ENCODE assay signal across 22 mouse cellular contexts in the genomic region with DNA sequence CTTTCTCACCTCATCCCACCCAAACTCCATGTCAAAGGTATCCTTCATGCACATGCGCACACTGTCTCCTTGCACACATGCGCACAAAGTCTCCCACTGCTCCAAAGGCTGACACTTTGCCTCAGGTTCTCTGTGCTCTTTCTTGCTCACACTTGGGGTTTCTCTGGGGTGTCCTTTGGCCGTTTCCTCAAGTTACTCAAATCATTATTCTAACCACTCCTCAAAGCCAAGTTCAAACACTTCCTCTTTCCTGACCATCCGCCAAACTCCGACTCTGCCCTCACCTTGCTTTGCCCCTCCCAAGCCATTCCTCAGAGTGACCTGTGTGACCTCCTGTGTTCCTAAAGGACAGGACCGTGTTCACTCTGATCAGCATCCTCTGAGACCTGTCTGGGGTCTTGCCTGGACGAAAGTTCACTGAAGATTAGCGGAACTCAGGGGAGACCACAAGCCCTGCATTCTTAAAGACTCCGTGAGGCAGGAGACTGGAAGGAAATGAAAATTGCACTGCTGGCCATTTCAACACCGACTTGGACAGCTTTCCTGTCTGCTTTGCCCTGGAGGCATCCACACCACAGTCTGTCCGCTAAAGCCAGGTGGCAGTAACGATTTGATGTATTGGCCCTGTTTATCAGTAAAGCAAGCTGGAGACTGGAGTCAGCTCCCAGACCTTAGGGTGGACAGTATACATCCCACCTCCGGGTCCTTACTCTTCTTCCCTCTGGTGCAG. TPM values are rescaled to one million over a fixed set of nuclear protein-coding genes. Genes with fewer than 3 reads are reported as not detected.
DNase-seq lines count a peak whose midpoint lies in the region; ATAC-seq and TF ChIP-seq lines count a peak whose summit lies in the region.
"Had no signal": no experiment of that assay in that cellular context is flagged by ENCODE, and none has a peak within 500 bp of the region (broad histone marks: within the 10 kb centered on the region; RNA-seq: fewer than 3 reads in every experiment).

No protein-coding gene starts in this region.

- H3K9ac ChIP-seq in heart, embryonic 11.5 days (ENCODE audit: low read depth, low read length): no peak overlapping the region
- H3K9ac ChIP-seq in midbrain, postnatal 0 days (replicated peaks; ENCODE audit: low read length, poor library complexity, severe bottlenecking): no peak overlapping the region
- H3K9ac ChIP-seq in midbrain, embryonic 15.5 days: no peak overlapping the region
- H3K9ac ChIP-seq in liver, postnatal 0 days (replicated peaks): no peak overlapping the region; the same call in 1 of the 2 replicates
- H3K9ac ChIP-seq in forebrain, embryonic 12.5 days: no peak overlapping the region
- H3K9ac ChIP-seq: hindbrain, embryonic 12.5 days; neural tube, embryonic 15.5 days had no signal

- H3K9me3 ChIP-seq in heart, embryonic 11.5 days (replicated peaks; ENCODE audit: control insufficient read depth, low read length): no peaks in the 10 kb centered on the region
- H3K9me3 ChIP-seq in midbrain, postnatal 0 days (ENCODE audit: low read length): no peaks in the 10 kb centered on the region
- no peaks in the 10 kb centered on the region for H3K9me3 ChIP-seq in midbrain, embryonic 15.5 days
- H3K9me3 ChIP-seq in liver, postnatal 0 days (ENCODE audit: low read length): no peaks in the 10 kb centered on the region
- H3K9me3 ChIP-seq in forebrain, embryonic 12.5 days: no peaks in the 10 kb centered on the region
- H3K9me3 ChIP-seq: hindbrain, embryonic 12.5 days; neural tube, embryonic 15.5 days had no signal

- H3K36me3 ChIP-seq in heart, embryonic 11.5 days (ENCODE audit: control insufficient read depth, insufficient read depth, low read length): no peaks in the 10 kb centered on the region
- no peaks in the 10 kb centered on the region for H3K36me3 ChIP-seq in midbrain, postnatal 0 days (ENCODE audit: insufficient read depth, low read length)
- H3K36me3 ChIP-seq in midbrain, embryonic 15.5 days (replicated peaks): no peaks in the 10 kb centered on the region
- no peaks in the 10 kb centered on the region for H3K36me3 ChIP-seq in liver, postnatal 0 days (replicated peaks; ENCODE audit: insufficient read depth, low read length)
- no peaks in the 10 kb centered on the region for H3K36me3 ChIP-seq in forebrain, embryonic 12.5 days (replicated peaks)
- H3K36me3 ChIP-seq: hindbrain, embryonic 12.5 days; neural tube, embryonic 15.5 days had no signal

- H3K4me3 ChIP-seq in heart, embryonic 11.5 days (ENCODE audit: low read depth, low read length): no peak overlapping the region
- no peak overlapping the region for H3K4me3 ChIP-seq in midbrain, postnatal 0 days (ENCODE audit: low read depth, low read length)
- H3K4me3 ChIP-seq in midbrain, embryonic 15.5 days: no peak overlapping the region
- H3K4me3 ChIP-seq in liver, postnatal 0 days (ENCODE audit: low read depth, low read length): no peak overlapping the region
- H3K4me3 ChIP-seq in forebrain, embryonic 12.5 days (replicated peaks): no peak overlapping the region
- H3K4me3 ChIP-seq: hindbrain, embryonic 12.5 days; neural tube, embryonic 15.5 days had no signal

- peak; percentile 89 for DNase-seq in heart, adult 11 months
- DNase-seq in midbrain, postnatal 0 days (ENCODE audit: low spot score): peak; percentile 3
- DNase-seq in liver, postnatal 0 days: peak; percentile 35
- no peak for DNase-seq in B cell, adult 2 months
- DNase-seq in c-Kit-positive CD71-positive TER-119-positive erythroid progenitor cells, embryonic 14.5 days (ENCODE audit: low spot score): no peak
- DNase-seq: adrenal gland, postnatal 36 days; cerebellum, postnatal 10 days; gastrocnemius, postnatal 10 days; midbrain, embryonic 14.5 days; thymus, postnatal 14 days had no signal

- H3K27me3 ChIP-seq in heart, embryonic 11.5 days (ENCODE audit: control insufficient read depth, insufficient read depth, low read length): peaks cover 2% of the 10 kb centered on the region; the same call in 1 of the 2 replicates
- no peaks in the 10 kb centered on the region for H3K27me3 ChIP-seq in midbrain, postnatal 0 days (ENCODE audit: insufficient read depth, low read length)
- no peaks in the 10 kb centered on the region for H3K27me3 ChIP-seq in midbrain, embryonic 15.5 days (replicated peaks)
- H3K27me3 ChIP-seq in liver, postnatal 0 days (ENCODE audit: insufficient read depth, low read length): no peaks in the 10 kb centered on the region
- H3K27me3 ChIP-seq in forebrain, embryonic 12.5 days: peaks cover 3% of the 10 kb centered on the region; the same call in 1 of the 2 replicates
- H3K27me3 ChIP-seq: hindbrain, embryonic 12.5 days; neural tube, embryonic 15.5 days had no signal

- no peak overlapping the region for H3K27ac ChIP-seq in heart, embryonic 11.5 days (ENCODE audit: low read depth, low read length)
- H3K27ac ChIP-seq in midbrain, postnatal 0 days (ENCODE audit: low read depth, low read length): no peak overlapping the region
- H3K27ac ChIP-seq in midbrain, embryonic 15.5 days: no peak overlapping the region
- H3K27ac ChIP-seq in liver, postnatal 0 days (ENCODE audit: low read depth): peak overlapping the region; percentile 61
- no peak overlapping the region for H3K27ac ChIP-seq in forebrain, embryonic 12.5 days
- H3K27ac ChIP-seq: hindbrain, embryonic 12.5 days; neural tube, embryonic 15.5 days had no signal

- WGBS in heart, embryonic 11.5 days (ENCODE audit: insufficient replicate concordance): 66% methylated on average over 13 of the region's 13 CpGs
- 77% methylated on average over 13 of the region's 13 CpGs for WGBS in midbrain, postnatal 0 days
- WGBS in midbrain, embryonic 15.5 days: 78% methylated on average over 13 of the region's 13 CpGs
- 40% methylated on average over 13 of the region's 13 CpGs for WGBS in liver, postnatal 0 days (ENCODE audit: insufficient replicate concordance)
- WGBS in forebrain, embryonic 12.5 days: 84% methylated on average over 13 of the region's 13 CpGs

- H3K4me2 ChIP-seq in heart, embryonic 11.5 days: no peak overlapping the region
- H3K4me2 ChIP-seq in midbrain, postnatal 0 days (ENCODE audit: low read depth, low read length, poor library complexity, severe bottlenecking): no peak overlapping the region
- H3K4me2 ChIP-seq in midbrain, embryonic 15.5 days: no peak overlapping the region
- no peak overlapping the region; the same call in 1 of the 2 replicates for H3K4me2 ChIP-seq in liver, postnatal 0 days (ENCODE audit: low read depth, low read length)
- no peak overlapping the region for H3K4me2 ChIP-seq in forebrain, embryonic 12.5 days
- H3K4me2 ChIP-seq: hindbrain, embryonic 12.5 days; neural tube, embryonic 15.5 days had no signal

- TF ChIP-seq CTCF in midbrain, postnatal 0 days (IDR thresholded peaks at IDR 0.05): no peak
- no peak for TF ChIP-seq CTCF in liver, postnatal 0 days (IDR thresholded peaks at IDR 0.05; ENCODE audit: low read depth)

- H3K4me1 ChIP-seq in heart, embryonic 11.5 days (ENCODE audit: control insufficient read depth, insufficient read depth, low read length): no peaks in the 10 kb centered on the region
- H3K4me1 ChIP-seq in midbrain, postnatal 0 days (ENCODE audit: insufficient read depth, low read length): no peaks in the 10 kb centered on the region
- H3K4me1 ChIP-seq in midbrain, embryonic 15.5 days: no peaks in the 10 kb centered on the region
- H3K4me1 ChIP-seq in liver, postnatal 0 days (ENCODE audit: insufficient read depth): no peaks in the 10 kb centered on the region
- H3K4me1 ChIP-seq in forebrain, embryonic 12.5 days: no peaks in the 10 kb centered on the region
- H3K4me1 ChIP-seq: hindbrain, embryonic 12.5 days; neural tube, embryonic 15.5 days had no signal

- no peak for ATAC-seq in heart, embryonic 11.5 days (replicated peaks; ENCODE audit: insufficient number of reproducible peaks, low FRiP score, low TSS enrichment)
- no peak for ATAC-seq in midbrain, postnatal 0 days (ENCODE audit: low FRiP score)
- no peak for ATAC-seq in midbrain, embryonic 15.5 days (replicated peaks)
- peak; percentile 61 for ATAC-seq in liver, postnatal 0 days
- ATAC-seq in forebrain, embryonic 12.5 days (ENCODE audit: low FRiP score): no peak

- no peak for TF ChIP-seq EP300 in liver, postnatal 0 days (IDR thresholded peaks at IDR 0.05; ENCODE audit: low read depth)

RNA-seq across cellular contexts. Expression of a gene that starts 22.6 kb away (rescaled TPM):
- polyA plus RNA-seq in heart, embryonic 11.5 days (2014; fragmentation: Nextera tagmentation; extraction: Ambion mirVana): not detected in 2 replicates
- not detected in 2 replicates for total RNA-seq in midbrain, postnatal 0 days (2014; rRNA removed)
- not detected in 2 replicates for polyA plus RNA-seq in midbrain, postnatal 0 days (2015; fragmentation: Nextera tagmentation; extraction: Ambion mirVana)
- polyA plus RNA-seq in midbrain, embryonic 15.5 days (2015; fragmentation: Nextera tagmentation; extraction: Ambion mirVana): not detected in 2 replicates
- polyA plus RNA-seq in liver, postnatal 0 days (2015; fragmentation: Nextera tagmentation; extraction: Ambion mirVana): not detected in 2 replicates
- polyA plus RNA-seq in forebrain, embryonic 12.5 days (2016; fragmentation: Nextera tagmentation; extraction: Ambion mirVana): not detected in 2 replicates
- total RNA-seq: adrenal gland, postnatal 36 days; gastrocnemius, postnatal 10 days; layer of hippocampus, postnatal 25 days had no signal
- polyA plus RNA-seq: embryonic facial prominence, embryonic 11.5 days; forebrain, embryonic 11.5 days; heart, embryonic 14.5 days; hindbrain, embryonic 12.5 days; kidney, embryonic 14.5 days; limb, embryonic 11.5 days; lung, embryonic 16.5 days; midbrain, embryonic 14.5 days; neural tube, embryonic 15.5 days had no signal

RNA-seq across cellular contexts. Expression of a gene that starts 30.2 kb away (rescaled TPM):
- 7.8 and 9.7 TPM in 2 replicates for polyA plus RNA-seq in heart, embryonic 11.5 days (2014; fragmentation: Nextera tagmentation; extraction: Ambion mirVana)
- total RNA-seq in midbrain, postnatal 0 days (2014; rRNA removed): 12.6 and 15.6 TPM in 2 replicates
- polyA plus RNA-seq in midbrain, postnatal 0 days (2015; fragmentation: Nextera tagmentation; extraction: Ambion mirVana): 16.5 and 16.7 TPM in 2 replicates
- polyA plus RNA-seq in midbrain, embryonic 15.5 days (2015; fragmentation: Nextera tagmentation; extraction: Ambion mirVana): 7.3 and 9.1 TPM in 2 replicates
- polyA plus RNA-seq in liver, postnatal 0 days (2015; fragmentation: Nextera tagmentation; extraction: Ambion mirVana): 1.3 and 1.5 TPM in 2 replicates
- 6.7 and 7.3 TPM in 2 replicates for polyA plus RNA-seq in forebrain, embryonic 12.5 days (2016; fragmentation: Nextera tagmentation; extraction: Ambion mirVana)

Comparison
In these comparisons a context has a peak if more than half of its experiments do, and no peak if none do; other contexts are left out.
1. DNase-seq: peak in heart, adult 11 months (single experiment), midbrain, postnatal 0 days (single experiment) and liver, postnatal 0 days (single experiment); none in B cell, adult 2 months (0 of 2) and c-Kit-positive CD71-positive TER-119-positive erythroid progenitor cells, embryonic 14.5 days (single experiment).